Mouse (Mus musculus): ENCODE measurements around the gene Gm10663. TPM values are rescaled to one million over a fixed set of nuclear protein-coding genes. Genes with fewer than 3 reads are reported as not detected.

The Gm10663 gene
- not detected in 2 replicates for polyA plus RNA-seq (2014; fragmentation: Nextera tagmentation; extraction: Ambion mirVana)

- ATAC-seq (ENCODE audit: low FRiP score): no peak
- WGBS: 92% methylated on average over 2 of the region's 2 CpGs
- H3K4me1 ChIP-seq (ENCODE audit: control insufficient read depth, insufficient read depth, low read length): no peaks in the 10 kb centered on the region
Observed at GRCm38 (mm10) chr8:65074733-65075132, at the start of gene Gm10663. Gene Gm10663 (plus strand): TSS chr8:65075033.

GRCm38 (mm10) chr8:65028959-65029686, 45.7 kb upstream of the Gm10663 start:
- no peak overlapping the region for H3K4me3 ChIP-seq (ENCODE audit: low read depth, low read length)
- H3K9ac ChIP-seq (ENCODE audit: low read length): no peak overlapping the region
- H3K27me3 ChIP-seq (ENCODE audit: control insufficient read depth, insufficient read depth, low read length): no peaks in the 10 kb centered on the region
- WGBS: 77% methylated on average over 12 of the region's 12 CpGs
- H3K4me2 ChIP-seq: no peak overlapping the region
- H3K27ac ChIP-seq (ENCODE audit: low read depth, low read length): no peak overlapping the region
- peak; percentile 69 for DNase-seq (ENCODE audit: low spot score, missing footprints)
- H3K4me1 ChIP-seq (ENCODE audit: control insufficient read depth, insufficient read depth, low read length): no peaks in the 10 kb centered on the region
- no peak for ATAC-seq (ENCODE audit: low FRiP score)
- H3K36me3 ChIP-seq (ENCODE audit: control insufficient read depth, insufficient read depth, low read length): no peaks in the 10 kb centered on the region
- no peaks in the 10 kb centered on the region for H3K9me3 ChIP-seq (ENCODE audit: control insufficient read depth, low read length)

More at GRCm38 (mm10) chr8:65074733-65075132, at the start of gene Gm10663:
- Histone ChIP-seq H3K36me3 (ENCODE audit: control insufficient read depth, insufficient read depth, low read length) (no peaks in the 10 kb centered on the region), H3K9ac (ENCODE audit: low read length) (no peak within 1 kb of the TSS), H3K27me3 (ENCODE audit: control insufficient read depth, insufficient read depth, low read length) (no peaks in the 10 kb centered on the region), H3K4me3 (ENCODE audit: low read depth, low read length) (no peak within 1 kb of the TSS), H3K4me2 (no peak within 1 kb of the TSS), H3K27ac (ENCODE audit: low read depth, low read length) (no peak within 1 kb of the TSS), H3K9me3 (ENCODE audit: control insufficient read depth, low read length) (no peaks in the 10 kb centered on the region)
- no peak for DNase-seq (ENCODE audit: low spot score, missing footprints)

GRCm38 (mm10) chr8:65029776-65030175, 45.1 kb upstream of the Gm10663 start:
- H3K27me3 ChIP-seq (ENCODE audit: control insufficient read depth, insufficient read depth, low read length): no peaks in the 10 kb centered on the region
- WGBS: 91% methylated on average over 4 of the region's 4 CpGs
- H3K4me2 ChIP-seq: no peak overlapping the region
- H3K4me1 ChIP-seq (ENCODE audit: control insufficient read depth, insufficient read depth, low read length): no peaks in the 10 kb centered on the region
- no peaks in the 10 kb centered on the region for H3K9me3 ChIP-seq (ENCODE audit: control insufficient read depth, low read length)
- H3K9ac ChIP-seq (ENCODE audit: low read length): no peak overlapping the region
- ATAC-seq (ENCODE audit: low FRiP score): no peak
- no peak overlapping the region for H3K27ac ChIP-seq (ENCODE audit: low read depth, low read length)
- no peaks in the 10 kb centered on the region for H3K36me3 ChIP-seq (ENCODE audit: control insufficient read depth, insufficient read depth, low read length)
- DNase-seq (ENCODE audit: low spot score, missing footprints): peak; percentile 17
- H3K4me3 ChIP-seq (ENCODE audit: low read depth, low read length): no peak overlapping the region

GRCm38 (mm10) chr8:65030735-65031485, 43.9 kb upstream of the Gm10663 start:
- ATAC-seq (ENCODE audit: low FRiP score): no peak
- peak; percentile 71 for DNase-seq (ENCODE audit: low spot score, missing footprints)
- H3K27me3 ChIP-seq (ENCODE audit: control insufficient read depth, insufficient read depth, low read length): no peaks in the 10 kb centered on the region
- no peak overlapping the region for H3K27ac ChIP-seq (ENCODE audit: low read depth, low read length)
- no peaks in the 10 kb centered on the region for H3K9me3 ChIP-seq (ENCODE audit: control insufficient read depth, low read length)
- no peak overlapping the region for H3K4me3 ChIP-seq (ENCODE audit: low read depth, low read length)
- H3K4me1 ChIP-seq (ENCODE audit: control insufficient read depth, insufficient read depth, low read length): no peaks in the 10 kb centered on the region
- no peaks in the 10 kb centered on the region for H3K36me3 ChIP-seq (ENCODE audit: control insufficient read depth, insufficient read depth, low read length)
- 78% methylated on average over 4 of the region's 4 CpGs for WGBS
- no peak overlapping the region for H3K9ac ChIP-seq (ENCODE audit: low read length)
- no peak overlapping the region for H3K4me2 ChIP-seq

GRCm38 (mm10) chr8:65032107-65032506, 42.7 kb upstream of the Gm10663 start:
- Histone ChIP-seq H3K4me1 (ENCODE audit: control insufficient read depth, insufficient read depth, low read length) (peaks cover 4% of the 10 kb centered on the region; the same call in 1 of the 2 replicates), H3K36me3 (ENCODE audit: control insufficient read depth, insufficient read depth, low read length) (no peaks in the 10 kb centered on the region), H3K4me2 (no peak overlapping the region), H3K9me3 (ENCODE audit: control insufficient read depth, low read length) (no peaks in the 10 kb centered on the region), H3K27me3 (ENCODE audit: control insufficient read depth, insufficient read depth, low read length) (no peaks in the 10 kb centered on the region), H3K9ac (ENCODE audit: low read length) (no peak overlapping the region), H3K27ac (ENCODE audit: low read depth, low read length) (no peak overlapping the region), H3K4me3 (ENCODE audit: low read depth, low read length) (no peak overlapping the region)
- 89% methylated on average over 1 of the region's 1 CpGs for WGBS
- peak; percentile 53 for DNase-seq (ENCODE audit: low spot score, missing footprints)
- ATAC-seq (ENCODE audit: low FRiP score): no peak

- peaks cover 4% of the 10 kb centered on the region; the same call in 1 of the 2 replicates for H3K4me1 ChIP-seq (ENCODE audit: control insufficient read depth, insufficient read depth, low read length)
- no peak for ATAC-seq (ENCODE audit: low FRiP score)
- WGBS: 87% methylated on average over 13 of the region's 13 CpGs
Observed at GRCm38 (mm10) chr8:65033056-65033455, 41.8 kb upstream of the Gm10663 start.

GRCm38 (mm10) chr8:65034136-65034535, 40.7 kb upstream of the Gm10663 start:
- H3K4me2 ChIP-seq: no peak overlapping the region
- H3K9ac ChIP-seq (ENCODE audit: low read length): no peak overlapping the region
- H3K27me3 ChIP-seq (ENCODE audit: control insufficient read depth, insufficient read depth, low read length): no peaks in the 10 kb centered on the region
- H3K36me3 ChIP-seq (ENCODE audit: control insufficient read depth, insufficient read depth, low read length): no peaks in the 10 kb centered on the region
- WGBS: 60% methylated on average over 2 of the region's 2 CpGs
- no peak for ATAC-seq (ENCODE audit: low FRiP score)
- H3K9me3 ChIP-seq (ENCODE audit: control insufficient read depth, low read length): no peaks in the 10 kb centered on the region
- no peak overlapping the region for H3K27ac ChIP-seq (ENCODE audit: low read depth, low read length)
- peaks cover 4% of the 10 kb centered on the region; the same call in 1 of the 2 replicates for H3K4me1 ChIP-seq (ENCODE audit: control insufficient read depth, insufficient read depth, low read length)
- no peak overlapping the region for H3K4me3 ChIP-seq (ENCODE audit: low read depth, low read length)
- peak; percentile 80 for DNase-seq (ENCODE audit: low spot score, missing footprints)

More at GRCm38 (mm10) chr8:65033056-65033455, 41.8 kb upstream of the Gm10663 start:
- Histone ChIP-seq H3K36me3 (ENCODE audit: control insufficient read depth, insufficient read depth, low read length) (no peaks in the 10 kb centered on the region), H3K27ac (ENCODE audit: low read depth, low read length) (no peak overlapping the region), H3K4me3 (ENCODE audit: low read depth, low read length) (no peak overlapping the region), H3K4me2 (no peak overlapping the region), H3K9me3 (ENCODE audit: control insufficient read depth, low read length) (no peaks in the 10 kb centered on the region), H3K9ac (ENCODE audit: low read length) (no peak overlapping the region), H3K27me3 (ENCODE audit: control insufficient read depth, insufficient read depth, low read length) (no peaks in the 10 kb centered on the region)
- peak; percentile 69 for DNase-seq (ENCODE audit: low spot score, missing footprints)

- peak; percentile 92 for DNase-seq (ENCODE audit: low spot score, missing footprints)
- 0% methylated on average over 8 of the region's 8 CpGs for WGBS
- Histone ChIP-seq H3K27ac (ENCODE audit: low read depth, low read length) (no peak within 1 kb of the TSS), H3K4me2 (peak within 1 kb of the TSS; percentile 35), H3K27me3 (ENCODE audit: control insufficient read depth, insufficient read depth, low read length) (no peaks in the 10 kb centered on the region), H3K36me3 (ENCODE audit: control insufficient read depth, insufficient read depth, low read length) (no peaks in the 10 kb centered on the region), H3K9me3 (ENCODE audit: control insufficient read depth, low read length) (no peaks in the 10 kb centered on the region), H3K9ac (ENCODE audit: low read length) (no peak within 1 kb of the TSS), H3K4me3 (ENCODE audit: low read depth, low read length) (peak within 1 kb of the TSS; percentile 19; the same call in 1 of the 2 replicates), H3K4me1 (ENCODE audit: control insufficient read depth, insufficient read depth, low read length) (peaks cover 4% of the 10 kb centered on the region; the same call in 1 of the 2 replicates)
- ATAC-seq (ENCODE audit: low FRiP score): peak; percentile 90
Observed at GRCm38 (mm10) chr8:65037117-65037533, 37.7 kb upstream of the Gm10663 start, which contains the start of gene Apela. Gene Apela (minus strand): TSS chr8:65037336.

- H3K9me3 ChIP-seq (ENCODE audit: control insufficient read depth, low read length): no peaks in the 10 kb centered on the region
- no peak overlapping the region for H3K27ac ChIP-seq (ENCODE audit: low read depth, low read length)
- 23% methylated on average over 5 of the region's 5 CpGs for WGBS
- H3K4me2 ChIP-seq: no peak overlapping the region
- no peaks in the 10 kb centered on the region for H3K27me3 ChIP-seq (ENCODE audit: control insufficient read depth, insufficient read depth, low read length)
- H3K4me3 ChIP-seq (ENCODE audit: low read depth, low read length): no peak overlapping the region
- ATAC-seq (ENCODE audit: low FRiP score) (peak; percentile 76; the same call in 1 of the 2 replicates), DNase-seq (ENCODE audit: low spot score, missing footprints) (peak; percentile 84)
- H3K4me1 ChIP-seq (ENCODE audit: control insufficient read depth, insufficient read depth, low read length): no peaks in the 10 kb centered on the region
- H3K36me3 ChIP-seq (ENCODE audit: control insufficient read depth, insufficient read depth, low read length): no peaks in the 10 kb centered on the region
- no peak overlapping the region for H3K9ac ChIP-seq (ENCODE audit: low read length)
Observed at GRCm38 (mm10) chr8:65046565-65046964, 28.3 kb upstream of the Gm10663 start.
